Mouse (Mus musculus) frontal cortex, postnatal 14 days (tissue): Measurements from ENCODE around the gene Rrbp1.

Experiments used
- DNase-seq, 2 experiments: peaks; one replicate each; pipeline ENCODE4 v3.0.0; 2022; ENCODE audit warnings: low spot score in 2 of 2

Rrbp1 gene

DNA sequence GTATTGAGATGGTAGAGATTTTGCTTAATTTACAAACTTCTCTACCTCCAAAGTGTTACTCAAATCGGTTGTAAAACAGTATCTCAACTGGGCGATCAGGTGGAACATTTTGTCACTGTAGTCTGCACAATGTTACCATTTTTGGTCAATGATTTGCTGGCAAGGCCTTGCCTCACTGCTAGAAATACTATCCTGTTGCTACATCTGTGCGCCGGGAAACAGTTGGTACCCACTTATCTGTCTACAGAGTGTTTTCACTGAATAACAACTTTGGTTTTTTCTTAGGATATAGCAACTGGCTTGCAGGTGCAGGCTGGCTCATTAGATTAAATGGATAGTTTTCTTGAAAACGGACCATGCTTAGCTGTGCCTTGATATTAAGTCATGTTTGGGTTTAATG is 94.8 kb downstream of the Rrbp1 start:
- no peak for DNase-seq

DNA sequence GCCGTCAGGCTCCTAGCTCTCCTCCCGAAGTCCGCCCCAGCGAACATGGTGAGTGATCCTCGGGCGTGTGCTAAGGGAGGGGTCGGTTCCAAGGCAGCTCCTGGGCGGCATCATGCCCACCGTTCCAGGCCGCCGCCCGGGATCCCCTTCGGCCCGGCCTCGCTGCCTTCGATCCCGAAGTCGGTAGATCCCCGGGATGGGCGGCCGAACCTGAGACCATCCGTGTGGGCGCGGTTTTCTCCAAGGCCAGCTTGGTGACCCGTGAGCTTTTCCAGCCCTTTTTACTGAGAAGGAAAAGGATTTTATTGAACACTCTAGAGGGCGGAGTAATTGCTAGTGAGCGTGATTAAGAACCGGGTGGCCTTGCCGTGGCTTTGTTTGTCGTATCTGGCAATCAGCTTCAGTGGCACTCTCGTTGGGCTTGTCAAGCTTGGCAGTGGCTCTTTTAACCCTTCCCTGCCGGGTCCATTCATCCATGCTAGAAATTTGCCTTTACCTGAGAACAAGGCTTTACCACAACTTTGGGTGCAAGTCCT is 95.4 kb downstream of the Rrbp1 start:
- peak; percentile 23 for DNase-seq

DNA sequence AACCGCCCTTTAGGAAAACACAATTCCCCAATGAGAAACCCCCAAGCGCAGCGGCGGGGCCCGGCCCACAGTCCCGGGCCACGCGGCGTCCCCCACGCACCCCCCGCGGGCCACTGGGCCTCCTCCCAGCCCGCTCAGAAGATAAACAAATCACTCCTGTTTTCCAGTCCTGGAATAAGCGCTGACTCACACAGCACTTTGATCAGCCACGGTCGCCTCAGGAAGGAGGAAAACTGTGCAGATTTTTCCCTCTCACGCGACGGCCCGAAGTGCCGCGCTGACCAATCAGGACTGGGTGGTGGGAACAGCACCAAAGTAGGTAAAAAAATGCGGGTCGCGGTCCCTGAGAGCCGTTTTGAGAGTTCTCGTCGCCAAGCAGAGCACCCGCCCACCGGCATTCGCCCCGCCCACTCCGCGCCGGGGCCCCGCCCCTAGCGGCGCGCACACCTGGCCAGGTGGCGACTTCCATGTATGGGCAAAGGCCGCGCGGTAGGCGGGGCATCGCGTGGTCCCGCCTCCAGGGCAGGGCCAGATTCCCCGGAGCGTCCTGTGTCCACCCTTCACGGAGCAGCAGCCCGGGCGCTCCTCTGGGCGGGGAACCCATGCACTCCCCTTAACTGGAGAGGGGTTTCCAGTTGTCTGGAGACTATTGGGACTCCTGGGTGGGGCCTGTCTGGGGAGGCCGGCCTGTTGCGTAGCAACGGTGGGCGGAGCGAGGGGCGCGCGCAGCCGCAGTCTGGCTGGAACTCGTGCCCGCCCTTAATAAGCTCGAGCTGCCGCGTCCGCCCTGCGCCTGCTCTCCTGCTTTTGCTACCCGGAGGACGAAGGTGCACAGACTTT is 96.1 kb downstream of the Rrbp1 start, which contains the start of gene Dstn:
TSS of gene Dstn (plus strand) at position 561 of the 840 bp plus-strand sequence.
- peak; percentile 93 to 94 for DNase-seq

DNA sequence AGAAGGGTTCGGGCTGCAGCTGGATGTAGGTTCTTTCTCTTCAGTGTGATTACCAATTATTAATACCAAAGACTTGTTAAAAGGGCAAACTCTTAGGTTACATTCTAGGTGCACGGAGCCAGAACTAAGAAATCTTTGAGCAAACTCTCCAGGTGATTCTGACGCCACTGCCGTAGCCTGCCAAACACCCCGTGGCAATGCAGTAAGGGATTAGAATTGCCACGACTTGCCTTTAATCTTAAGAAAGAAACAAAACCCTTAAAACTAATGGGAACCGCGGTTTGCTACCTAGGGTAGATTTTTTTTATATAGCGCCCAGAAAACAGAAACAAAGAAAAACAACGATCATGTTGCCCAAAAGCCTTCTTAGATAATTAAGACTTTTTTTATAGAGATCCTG is 96.8 kb downstream of the Rrbp1 start:
- DNase-seq = no peak

DNA sequence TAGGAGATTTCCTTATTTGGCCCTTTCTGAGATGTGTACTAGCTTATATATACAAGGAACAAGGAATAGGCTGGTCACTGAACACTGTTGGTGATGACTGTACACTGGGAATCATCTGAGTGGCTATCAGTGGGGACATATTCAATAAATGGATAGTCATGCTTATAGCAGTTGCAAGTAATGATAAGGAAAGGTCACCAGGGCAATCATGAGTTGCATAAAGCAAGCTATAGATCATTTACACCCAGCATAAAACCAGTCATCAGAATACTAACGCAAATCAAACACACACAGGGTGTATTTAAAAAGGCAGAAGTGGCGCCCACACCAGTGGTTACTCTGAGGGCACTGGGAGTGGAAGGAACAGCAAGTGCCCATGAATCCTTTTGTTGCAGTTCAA is 98.9 kb downstream of the Rrbp1 start:
- no peak for DNase-seq

DNA sequence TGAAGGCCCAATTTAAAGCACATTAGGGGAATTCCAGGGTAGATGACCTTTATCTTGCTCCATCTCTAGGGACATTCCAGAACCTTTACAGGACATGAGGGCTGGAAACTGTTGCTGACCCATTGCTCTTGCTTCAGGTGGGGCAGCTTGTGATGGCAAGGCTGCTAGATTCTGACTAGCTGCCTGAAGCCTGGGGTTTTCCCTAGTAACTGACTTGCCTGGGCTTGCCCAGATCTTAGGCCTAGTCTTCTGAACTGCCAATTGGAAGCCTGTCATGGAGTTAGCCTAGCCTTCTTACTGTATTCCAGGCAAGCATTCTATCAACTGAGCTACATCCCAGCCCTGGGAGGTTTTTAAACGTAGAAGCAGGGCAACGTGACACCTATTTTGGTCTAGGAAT is 101.8 kb downstream of the Rrbp1 start:
- DNase-seq = no peak

DNA sequence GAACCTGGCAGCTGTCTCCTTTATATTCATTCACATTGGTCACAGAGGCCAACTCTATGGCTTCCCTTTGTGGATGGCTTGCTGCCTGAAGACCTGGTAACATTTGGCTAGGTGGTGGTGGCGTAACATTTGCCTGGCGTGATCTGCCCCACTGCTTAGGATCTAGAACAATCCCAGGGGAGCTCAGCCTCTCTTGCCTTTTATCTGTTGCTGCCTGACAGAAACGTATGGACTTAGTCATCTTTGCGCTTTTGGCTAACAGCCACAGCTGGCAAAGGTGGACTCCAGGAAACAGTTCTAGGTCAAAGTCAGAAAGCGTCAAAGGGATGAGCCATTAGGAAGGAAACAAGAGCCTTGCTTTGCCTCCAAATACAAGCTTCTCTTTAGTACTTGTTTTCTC is 106.2 kb downstream of the Rrbp1 start:
- DNase-seq = no peak

DNA sequence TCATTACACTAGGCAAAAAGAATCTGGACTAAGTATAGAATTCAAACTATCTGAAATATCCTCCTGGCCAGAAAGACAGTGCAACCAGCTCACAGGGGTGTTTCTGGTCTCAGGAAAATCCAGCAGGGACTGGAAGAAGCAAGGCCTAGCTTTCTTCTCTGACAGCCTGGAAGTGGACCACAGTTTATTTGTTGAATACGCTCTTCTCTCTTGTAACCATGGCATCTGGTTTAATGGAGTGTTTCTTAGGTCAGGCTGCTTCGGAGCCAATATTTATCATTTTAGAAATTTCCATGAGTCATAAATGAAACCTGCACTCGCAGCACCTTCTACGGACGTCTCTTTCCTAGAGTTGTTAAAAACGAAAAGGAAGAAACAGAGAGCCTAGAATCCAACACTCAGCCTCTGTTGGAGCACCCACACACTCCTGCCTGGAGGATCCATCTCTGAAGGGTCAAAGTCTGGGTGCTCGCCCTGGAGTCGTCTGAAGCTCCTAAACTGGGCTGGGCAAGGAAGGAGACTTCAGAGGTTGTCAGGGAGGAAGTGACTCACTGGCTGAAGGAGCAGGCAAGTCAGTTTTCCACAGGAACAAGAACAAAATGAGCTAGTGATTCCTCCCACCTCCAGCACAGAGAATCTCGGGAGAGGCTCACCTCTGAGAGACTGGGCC is 107.6 kb downstream of the Rrbp1 start:
- DNase-seq = no peak

DNA sequence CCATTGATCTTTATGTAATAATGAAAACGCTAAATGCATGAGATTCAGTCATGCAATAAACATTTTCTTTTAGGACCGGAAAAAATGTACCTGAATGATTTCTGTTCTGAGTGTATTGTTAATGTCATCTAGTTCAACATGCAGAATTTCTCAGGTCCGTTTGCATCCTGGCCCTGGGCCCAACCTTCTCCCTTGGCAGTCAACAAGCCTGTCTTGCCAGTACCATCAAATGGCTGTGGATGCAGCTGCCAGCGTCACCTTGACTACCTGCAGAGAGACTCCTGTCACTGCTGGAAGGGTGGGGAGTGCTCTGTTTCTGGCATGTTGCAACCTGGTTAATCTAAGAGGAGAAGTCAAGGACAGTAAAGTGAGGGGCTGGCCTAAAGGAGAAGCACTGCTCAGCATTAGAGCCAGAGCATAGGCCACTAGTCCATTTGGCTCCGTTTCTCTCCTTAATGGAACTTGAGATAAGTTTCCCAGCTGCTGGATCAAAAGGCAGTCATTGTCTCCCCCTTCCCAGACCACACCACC is 110.2 kb downstream of the Rrbp1 start:
- no peak for DNase-seq

DNA sequence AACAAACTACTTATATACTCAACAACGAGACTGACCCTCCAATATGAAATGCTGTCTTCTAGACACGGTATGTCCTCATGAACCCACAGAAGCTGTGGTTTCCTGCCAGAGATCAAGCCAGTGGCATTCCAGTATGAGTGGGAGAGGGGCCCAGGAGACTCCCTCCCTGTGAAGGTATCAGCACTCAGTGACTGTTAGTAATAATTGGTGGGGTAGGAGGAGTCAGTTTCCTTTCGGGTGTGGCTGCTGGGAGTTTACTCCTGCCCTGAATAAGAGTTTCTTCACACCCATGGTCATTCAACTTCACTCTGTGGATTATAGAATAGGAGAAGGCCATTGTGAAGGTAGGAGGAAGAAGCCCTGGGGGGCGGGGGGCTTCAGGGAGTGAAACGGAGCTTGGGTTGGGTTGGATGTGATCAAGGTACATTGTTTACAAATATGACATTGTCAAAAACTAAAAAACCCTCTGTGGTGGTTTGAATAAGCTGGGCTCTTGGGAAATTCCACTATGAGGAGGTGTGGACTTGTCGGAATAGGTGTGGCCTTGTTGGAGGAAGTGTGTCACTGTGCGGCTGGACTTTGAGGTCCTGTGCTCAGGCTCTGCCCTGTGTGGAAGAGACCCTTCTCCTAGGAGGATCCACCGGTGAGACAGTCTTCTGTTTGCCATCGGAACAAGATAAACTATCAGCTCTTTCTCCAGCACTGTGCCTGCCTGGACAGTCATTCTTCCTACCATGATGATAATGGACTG is 111.4 kb downstream of the Rrbp1 start:
- DNase-seq = no peak
